Mouse (Mus musculus) bone marrow macrophage, adult 2 months (primary cell): Measurements from ENCODE around the gene 1700015G11Rik.

ENCODE experiments used
- CTCF ChIP-seq: IDR thresholded peaks from 2 replicates; pipeline ENCODE4 v1.5.1; 2012; ENCODE audit warnings: low read depth, mild to moderate bottlenecking, low read length, moderate library complexity
- POLR2A ChIP-seq: IDR thresholded peaks from 2 replicates; pipeline ENCODE4 v1.6.1; 2012; ENCODE audit warnings: mild to moderate bottlenecking, low read depth, low read length, borderline replicate concordance

- no peak for TF ChIP-seq CTCF
- TF ChIP-seq POLR2A: no peak
These were observed 46.1 kb downstream of the 1700015G11Rik start for GRCm38 (mm10) chr7:51969379-51969778.
